Mouse (Mus musculus) E14TG2a.4 (cell line): ENCODE results near the gene Spen.

Source experiments
- CTCF ChIP-seq: conservative IDR thresholded peaks from 2 replicates; pipeline ENCODE4 v1.5.1; 2014; ENCODE audit warnings: low read length
- NANOG ChIP-seq: IDR thresholded peaks from 2 replicates; pipeline ENCODE4 v1.6.1; 2014; ENCODE audit warnings: borderline replicate concordance, low read length, mixed read lengths
- POU5F1 ChIP-seq: IDR thresholded peaks from 2 replicates; pipeline ENCODE4 v1.6.1; 2014; ENCODE audit warnings: low read length, borderline replicate concordance

DNA sequence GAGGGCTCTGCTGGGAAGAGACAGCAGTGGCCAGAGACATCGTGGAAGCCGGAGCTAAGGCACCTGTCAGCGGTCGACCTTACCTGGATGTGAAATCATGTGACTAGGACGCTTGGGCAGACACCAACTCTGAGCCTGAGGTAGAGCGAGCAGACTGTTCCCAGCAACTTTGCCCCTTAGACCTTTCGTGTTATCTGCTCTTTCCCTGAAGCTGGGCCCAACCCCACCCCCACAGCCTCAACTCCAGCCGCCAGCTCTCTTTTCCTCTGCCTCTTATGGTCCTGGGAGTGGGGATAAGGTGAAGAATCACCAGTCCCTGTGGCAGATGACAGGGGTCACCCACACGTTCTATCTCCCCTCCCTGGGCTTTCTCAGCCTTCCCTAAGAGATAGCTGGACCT is 117.5 kb downstream of the Spen start:
- TF ChIP-seq NANOG (no peak), CTCF (no peak), POU5F1 (no peak)
